Comparison of ENCODE assay signal across 7 mouse cellular contexts in genomic region chr16:11448696-11449095, GRCm38 (mm10).
DNase-seq lines count a peak whose midpoint lies in the region; ATAC-seq lines count a peak whose summit lies in the region.

No protein-coding gene starts in this region.

- ATAC-seq in hematopoietic stem cell, adult 5-6 weeks (replicated peaks in 1 of 2; ENCODE audit: insufficient read depth in 1 of 2, low FRiP score in 2 of 2, low TSS enrichment in 1 of 2, low read depth in 1 of 2, poor library complexity in 2 of 2, severe bottlenecking in 2 of 2), result peak; percentile 84 to 98
- peak; percentile 100 for ATAC-seq in megakaryocyte, adult 5-6 weeks (ENCODE audit: poor library complexity, severe bottlenecking)

- DNase-seq in CD4-positive, CD25-positive, alpha-beta regulatory T cell, adult 2 months (ENCODE audit: low read depth, low spot score), result peak; percentile 55
- DNase-seq in T-cell, adult 2 months (ENCODE audit: low spot score), result peak; percentile 83
- DNase-seq in natural killer cell, adult 2 months (ENCODE audit: low spot score in 2 of 2), result peak; percentile 83 to 91
- DNase-seq in thymus, postnatal 0 days (ENCODE audit: low spot score), result peak; percentile 36
- peak; percentile 22 to 33 for DNase-seq in thymus, postnatal 36 days

Comparison
In these comparisons a context has a peak if more than half of its experiments do, and no peak if none do; other contexts are left out.
1. Peak in every context shown above with its lines: DNase-seq and ATAC-seq.
2. DNase-seq: peak in every context shown above with its lines; median percentile 87 in natural killer cell, adult 2 months; 83 in T-cell, adult 2 months; 55 in CD4-positive, CD25-positive, alpha-beta regulatory T cell, adult 2 months; 36 in thymus, postnatal 0 days; 28 in thymus, postnatal 36 days.